Mouse (Mus musculus): ENCODE data around the gene Snd1. TPM values are rescaled to one million over a fixed set of nuclear protein-coding genes. Genes with fewer than 3 reads are reported as not detected.

Gene Snd1
- polyA plus RNA-seq, 1 experiment from 2014 or later = 139 TPM

DNA sequence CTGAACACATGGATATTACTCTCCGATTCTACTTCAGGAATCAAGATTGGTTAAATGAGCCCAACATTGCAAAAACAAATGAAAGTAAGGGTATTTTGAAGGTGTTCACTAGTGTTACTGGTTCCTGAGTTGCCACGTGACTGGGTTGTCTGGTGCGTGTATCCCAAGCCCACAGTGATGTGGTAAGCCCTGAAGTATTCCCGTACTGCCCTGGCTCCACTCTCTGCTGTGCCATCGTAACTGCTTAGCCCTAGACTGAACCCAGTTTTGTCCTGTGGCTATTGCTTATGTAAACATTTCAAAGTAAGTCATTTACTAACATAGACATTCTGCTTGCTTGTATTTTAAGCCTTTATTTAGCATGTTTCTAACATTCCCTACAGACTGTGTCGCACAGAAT lies 256.3 kb downstream of the Snd1 start:
- Histone ChIP-seq H3K27me3 (replicated peaks; ENCODE audit: control insufficient read depth, insufficient read depth, low read length) (no peaks in the 10 kb centered on the region), H3K9me3 (ENCODE audit: control insufficient read depth, low read length) (no peaks in the 10 kb centered on the region), H3K4me1 (replicated peaks; ENCODE audit: control insufficient read depth, insufficient read depth, low read length) (peaks cover 5% of the 10 kb centered on the region), H3K9ac (ENCODE audit: low read length) (no peak overlapping the region), H3K36me3 (ENCODE audit: control insufficient read depth, insufficient read depth, low read length) (peaks cover 2% of the 10 kb centered on the region; the same call in 1 of the 2 replicates), H3K4me3 (ENCODE audit: low read depth, low read length) (no peak overlapping the region), H3K4me2 (ENCODE audit: low read length) (no peak overlapping the region), H3K27ac (ENCODE audit: low read depth) (no peak overlapping the region)
- 75% methylated on average over 6 of the region's 6 CpGs for WGBS
- ATAC-seq (replicated peaks; ENCODE audit: low FRiP score, low TSS enrichment, low read depth) (no peak), DNase-seq (ENCODE audit: low spot score) (no peak)

DNA sequence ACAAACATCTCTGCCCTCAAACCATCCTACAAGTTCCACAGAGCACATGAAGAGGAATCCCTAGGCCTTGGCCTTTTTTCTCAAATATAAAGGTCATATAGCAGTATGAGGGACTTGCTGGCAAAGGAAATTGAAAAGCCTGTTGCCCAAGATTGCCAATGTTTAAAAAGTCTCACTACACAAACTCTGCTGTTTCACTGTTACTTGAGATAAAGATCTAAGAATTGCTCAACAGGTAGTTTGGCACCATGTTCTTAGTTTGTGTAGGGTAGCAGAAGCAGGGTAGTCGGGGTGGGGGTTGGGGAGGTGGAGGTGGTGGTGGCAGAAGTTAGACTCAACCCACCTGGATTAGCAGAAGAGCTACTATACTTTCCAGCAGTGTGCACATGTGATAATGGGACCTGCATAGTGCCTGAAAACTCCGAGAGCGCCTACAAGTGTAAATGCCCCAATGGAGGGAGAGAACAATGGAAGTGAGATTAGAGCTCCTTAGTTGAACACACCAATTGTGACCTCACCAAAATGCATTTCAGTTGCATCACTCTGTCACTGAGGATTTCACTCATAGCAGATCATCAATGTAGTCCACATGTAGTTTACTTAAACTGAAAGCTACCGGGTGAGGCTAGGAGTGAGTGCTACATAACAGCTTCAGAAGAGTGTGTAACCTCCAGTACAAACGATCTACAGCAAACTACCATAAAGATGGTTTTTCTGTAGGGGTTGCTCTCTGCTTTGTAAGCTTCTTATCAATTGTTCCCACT lies 259.1 kb downstream of the Snd1 start:
- Histone ChIP-seq H3K9me3 (ENCODE audit: control insufficient read depth, low read length) (no peaks in the 10 kb centered on the region), H3K27me3 (replicated peaks; ENCODE audit: control insufficient read depth, insufficient read depth, low read length) (no peaks in the 10 kb centered on the region), H3K4me3 (ENCODE audit: low read depth, low read length) (no peak overlapping the region), H3K36me3 (ENCODE audit: control insufficient read depth, insufficient read depth, low read length) (no peaks in the 10 kb centered on the region), H3K9ac (ENCODE audit: low read length) (no peak overlapping the region), H3K4me2 (ENCODE audit: low read length) (no peak overlapping the region), H3K27ac (ENCODE audit: low read depth) (no peak overlapping the region), H3K4me1 (replicated peaks; ENCODE audit: control insufficient read depth, insufficient read depth, low read length) (peaks cover 3% of the 10 kb centered on the region)
- DNase-seq (ENCODE audit: low spot score) (no peak), ATAC-seq (replicated peaks; ENCODE audit: low FRiP score, low TSS enrichment, low read depth) (no peak)
- WGBS = 77% methylated on average over 5 of the region's 5 CpGs

DNA sequence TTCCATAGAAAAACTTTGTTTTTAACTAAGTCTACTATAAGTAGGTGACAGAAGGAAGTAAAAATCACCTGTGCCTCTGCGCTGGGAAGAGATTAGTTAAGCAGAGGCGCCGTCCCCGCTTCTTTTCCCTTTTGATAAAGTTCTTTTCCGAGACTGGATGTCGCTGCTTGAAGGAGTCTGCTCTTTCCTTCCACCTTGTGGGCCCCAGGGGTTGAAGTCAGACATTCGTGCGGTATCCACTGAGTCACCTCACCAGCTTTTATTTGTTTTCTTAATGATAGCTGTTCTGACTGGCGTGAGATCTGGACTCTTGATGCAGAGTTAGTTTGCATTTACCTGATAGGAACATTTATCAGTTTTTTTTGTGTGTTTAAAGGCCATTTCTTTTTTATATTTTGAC lies 260.2 kb downstream of the Snd1 start:
- DNase-seq (ENCODE audit: low spot score) (no peak), ATAC-seq (replicated peaks; ENCODE audit: low FRiP score, low TSS enrichment, low read depth) (no peak; the same call in 1 of the 2 replicates)
- no peak overlapping the region for H3K4me3 ChIP-seq (ENCODE audit: low read depth, low read length)
- no peaks in the 10 kb centered on the region for H3K27me3 ChIP-seq (replicated peaks; ENCODE audit: control insufficient read depth, insufficient read depth, low read length)
- 44% methylated on average over 9 of the region's 9 CpGs for WGBS
- no peak overlapping the region for H3K27ac ChIP-seq (ENCODE audit: low read depth)
- no peak overlapping the region for H3K9ac ChIP-seq (ENCODE audit: low read length)
- no peaks in the 10 kb centered on the region for H3K9me3 ChIP-seq (ENCODE audit: control insufficient read depth, low read length)
- no peaks in the 10 kb centered on the region; the same call in 1 of the 2 replicates for H3K4me1 ChIP-seq (replicated peaks; ENCODE audit: control insufficient read depth, insufficient read depth, low read length)
- no peaks in the 10 kb centered on the region for H3K36me3 ChIP-seq (ENCODE audit: control insufficient read depth, insufficient read depth, low read length)
- H3K4me2 ChIP-seq (ENCODE audit: low read length) = no peak overlapping the region

DNA sequence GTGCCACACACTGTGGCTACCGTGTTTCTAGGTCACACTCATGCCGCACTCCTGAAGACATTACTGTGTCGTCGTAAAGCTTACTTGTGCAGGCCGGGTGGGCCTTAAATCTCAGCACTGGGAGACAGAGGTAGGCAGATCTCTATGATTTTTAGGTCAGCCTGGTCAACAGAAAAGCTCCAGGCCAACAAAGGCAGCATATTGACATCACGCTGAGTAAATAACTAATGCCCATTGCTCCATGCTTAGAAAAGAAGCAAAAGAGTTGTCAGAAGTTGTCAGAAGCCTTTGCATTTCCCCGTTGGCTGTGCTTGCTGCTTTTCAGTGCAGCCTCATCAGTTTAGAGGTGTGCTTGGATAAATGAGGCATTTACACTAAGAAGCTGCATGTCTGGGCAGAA lies 261.7 kb downstream of the Snd1 start:
- no peak overlapping the region for H3K27ac ChIP-seq (ENCODE audit: low read depth)
- no peaks in the 10 kb centered on the region for H3K27me3 ChIP-seq (replicated peaks; ENCODE audit: control insufficient read depth, insufficient read depth, low read length)
- H3K9me3 ChIP-seq (ENCODE audit: control insufficient read depth, low read length) = no peaks in the 10 kb centered on the region
- no peak overlapping the region for H3K4me2 ChIP-seq (ENCODE audit: low read length)
- no peak for ATAC-seq (replicated peaks; ENCODE audit: low FRiP score, low TSS enrichment, low read depth)
- no peak overlapping the region for H3K4me3 ChIP-seq (ENCODE audit: low read depth, low read length)
- H3K4me1 ChIP-seq (replicated peaks; ENCODE audit: control insufficient read depth, insufficient read depth, low read length) = no peaks in the 10 kb centered on the region; the same call in 1 of the 2 replicates
- WGBS = 75% methylated on average over 7 of the region's 7 CpGs
- DNase-seq (ENCODE audit: low spot score) = no peak
- H3K36me3 ChIP-seq (ENCODE audit: control insufficient read depth, insufficient read depth, low read length) = no peaks in the 10 kb centered on the region
- H3K9ac ChIP-seq (ENCODE audit: low read length) = no peak overlapping the region

DNA sequence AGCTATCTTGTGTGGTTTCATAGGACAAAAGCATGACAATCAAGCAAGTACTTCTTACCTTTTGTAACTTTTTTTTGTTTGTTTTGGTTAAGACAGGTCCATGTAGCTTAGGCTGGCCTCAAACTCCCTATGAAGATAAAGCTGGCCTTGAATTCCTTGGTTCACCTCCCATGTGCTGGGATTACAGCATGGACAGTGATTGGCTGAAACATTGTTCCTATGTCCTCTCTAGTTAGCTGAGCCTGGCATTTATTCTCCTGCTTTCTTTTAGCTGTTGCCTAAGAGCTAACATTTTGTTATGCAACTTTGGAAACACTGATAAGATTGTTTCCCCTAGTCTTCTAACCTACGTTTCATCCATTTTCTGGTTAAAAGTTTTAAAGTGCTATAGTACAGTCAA lies 262.7 kb downstream of the Snd1 start:
- Histone ChIP-seq H3K4me1 (replicated peaks; ENCODE audit: control insufficient read depth, insufficient read depth, low read length) (no peaks in the 10 kb centered on the region), H3K9me3 (ENCODE audit: control insufficient read depth, low read length) (no peaks in the 10 kb centered on the region), H3K9ac (ENCODE audit: low read length) (no peak overlapping the region), H3K27me3 (replicated peaks; ENCODE audit: control insufficient read depth, insufficient read depth, low read length) (no peaks in the 10 kb centered on the region), H3K4me3 (ENCODE audit: low read depth, low read length) (no peak overlapping the region), H3K27ac (ENCODE audit: low read depth) (no peak overlapping the region), H3K36me3 (ENCODE audit: control insufficient read depth, insufficient read depth, low read length) (no peaks in the 10 kb centered on the region), H3K4me2 (ENCODE audit: low read length) (no peak overlapping the region)
- WGBS = 85% methylated on average over 1 of the region's 1 CpGs
- DNase-seq (ENCODE audit: low spot score) (no peak), ATAC-seq (replicated peaks; ENCODE audit: low FRiP score, low TSS enrichment, low read depth) (no peak)

DNA sequence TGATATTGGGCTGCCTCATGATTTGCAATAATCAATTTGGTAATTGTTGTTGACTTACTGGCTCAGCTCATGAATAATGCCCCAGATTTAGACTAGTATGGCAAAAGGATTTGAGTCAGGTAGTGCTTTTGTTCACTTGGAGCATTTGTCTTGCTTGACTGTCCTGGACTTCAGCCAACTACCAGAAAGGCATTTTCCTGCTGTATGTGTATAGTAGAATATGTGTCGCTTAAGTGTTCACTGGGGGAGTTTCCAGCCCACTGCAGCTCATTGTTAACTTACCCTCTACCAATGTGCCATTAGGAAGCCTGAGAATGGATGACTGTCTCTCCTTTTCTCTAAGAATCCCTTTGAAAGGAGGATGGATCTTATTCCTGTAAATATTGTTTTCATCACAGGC lies 268.6 kb downstream of the Snd1 start:
- WGBS = 36% methylated on average over 1 of the region's 1 CpGs

DNA sequence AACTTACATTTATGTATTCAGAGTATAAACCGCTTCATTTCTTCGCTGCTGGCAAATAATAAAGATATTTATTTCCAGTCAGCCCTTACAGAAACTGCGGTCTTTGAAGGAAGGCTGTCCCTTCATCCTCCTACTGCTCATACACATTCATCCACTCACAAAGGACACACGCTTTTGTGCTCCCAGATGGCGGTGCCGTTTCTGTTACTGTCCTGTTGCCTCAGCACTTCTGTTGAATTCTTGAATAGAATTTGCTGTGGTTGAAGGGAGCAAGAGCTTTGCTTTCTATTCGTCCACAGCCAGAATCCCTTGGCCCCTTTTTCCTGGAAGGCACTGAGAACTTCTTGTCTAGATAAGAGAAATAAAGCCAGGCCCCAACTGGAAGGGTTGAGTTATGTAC lies 270.9 kb downstream of the Snd1 start:
- Histone ChIP-seq H3K27ac (ENCODE audit: low read depth) (no peak overlapping the region), H3K27me3 (replicated peaks; ENCODE audit: control insufficient read depth, insufficient read depth, low read length) (no peaks in the 10 kb centered on the region), H3K9ac (ENCODE audit: low read length) (no peak overlapping the region), H3K4me2 (ENCODE audit: low read length) (no peak overlapping the region), H3K9me3 (ENCODE audit: control insufficient read depth, low read length) (no peaks in the 10 kb centered on the region), H3K36me3 (ENCODE audit: control insufficient read depth, insufficient read depth, low read length) (peaks cover 16% of the 10 kb centered on the region), H3K4me1 (replicated peaks; ENCODE audit: control insufficient read depth, insufficient read depth, low read length) (no peaks in the 10 kb centered on the region; the same call in 1 of the 2 replicates), H3K4me3 (ENCODE audit: low read depth, low read length) (no peak overlapping the region)
- ATAC-seq (replicated peaks; ENCODE audit: low FRiP score, low TSS enrichment, low read depth) (no peak), DNase-seq (ENCODE audit: low spot score) (no peak)
- 91% methylated on average over 7 of the region's 7 CpGs for WGBS

More for the DNA sequence above, 268.6 kb downstream of the Snd1 start:
- Histone ChIP-seq H3K36me3 (ENCODE audit: control insufficient read depth, insufficient read depth, low read length) (peaks cover 16% of the 10 kb centered on the region), H3K9me3 (ENCODE audit: control insufficient read depth, low read length) (no peaks in the 10 kb centered on the region), H3K27me3 (replicated peaks; ENCODE audit: control insufficient read depth, insufficient read depth, low read length) (no peaks in the 10 kb centered on the region), H3K4me1 (replicated peaks; ENCODE audit: control insufficient read depth, insufficient read depth, low read length) (no peaks in the 10 kb centered on the region; the same call in 1 of the 2 replicates), H3K9ac (ENCODE audit: low read length) (no peak overlapping the region), H3K27ac (ENCODE audit: low read depth) (no peak overlapping the region), H3K4me2 (ENCODE audit: low read length) (no peak overlapping the region), H3K4me3 (ENCODE audit: low read depth, low read length) (no peak overlapping the region)
- ATAC-seq (replicated peaks; ENCODE audit: low FRiP score, low TSS enrichment, low read depth) = no peak
- DNase-seq (ENCODE audit: low spot score) = no peak

DNA sequence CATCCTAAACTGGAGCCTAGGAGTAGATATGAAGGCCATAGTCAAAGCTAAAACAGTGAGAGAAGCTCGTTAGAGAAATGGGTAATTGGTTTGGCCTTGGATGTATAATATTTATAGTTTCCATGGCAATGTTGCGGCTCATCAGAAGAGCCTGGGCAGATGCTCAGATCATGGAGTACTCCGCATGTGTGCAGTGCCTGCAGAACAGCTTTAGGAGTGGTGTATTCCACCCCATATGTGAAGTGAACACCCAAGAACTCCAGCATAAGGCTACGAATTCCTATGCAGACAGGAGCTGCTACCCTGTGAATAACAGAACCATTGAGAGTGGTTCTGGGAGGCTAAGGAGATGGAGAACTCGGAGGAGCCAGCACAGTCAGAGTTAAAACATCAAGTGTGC lies 272.1 kb downstream of the Snd1 start:
- no peak overlapping the region for H3K4me3 ChIP-seq (ENCODE audit: low read depth, low read length)
- no peak for DNase-seq (ENCODE audit: low spot score)

More for the DNA sequence above, 272.1 kb downstream of the Snd1 start:
- no peak overlapping the region for H3K27ac ChIP-seq (ENCODE audit: low read depth)
- no peak overlapping the region for H3K9ac ChIP-seq (ENCODE audit: low read length)
- H3K27me3 ChIP-seq (replicated peaks; ENCODE audit: control insufficient read depth, insufficient read depth, low read length) = no peaks in the 10 kb centered on the region
- no peak for ATAC-seq (replicated peaks; ENCODE audit: low FRiP score, low TSS enrichment, low read depth)
- H3K9me3 ChIP-seq (ENCODE audit: control insufficient read depth, low read length) = no peaks in the 10 kb centered on the region
- H3K4me1 ChIP-seq (replicated peaks; ENCODE audit: control insufficient read depth, insufficient read depth, low read length) = no peaks in the 10 kb centered on the region; the same call in 1 of the 2 replicates
- H3K36me3 ChIP-seq (ENCODE audit: control insufficient read depth, insufficient read depth, low read length) = peaks cover 16% of the 10 kb centered on the region
- 94% methylated on average over 5 of the region's 5 CpGs for WGBS
- no peak overlapping the region for H3K4me2 ChIP-seq (ENCODE audit: low read length)
